Mouse (Mus musculus) Muller cell, postnatal 12 days (primary cell): ENCODE results near the gene Vmn1r200.
"Not testable (repeated sequence)": the region's sequence is repeated elsewhere in the genome, so short reads cannot be mapped to it uniquely, and the experiment has no call there.

ENCODE experiments used
- DNase-seq: peaks from one replicate; pipeline ENCODE4 v3.0.0-alpha.2; 2015; ENCODE audit errors: inconsistent ontology term

Vmn1r200 gene

GRCm38 (mm10) chr13:22390073-22390472, at the start of gene Vmn1r200:
Gene Vmn1r200, plus strand, starts transcription at chr13:22390373.
- DNase-seq = no peak

- no peak for DNase-seq
Observed at GRCm38 (mm10) chr13:22350064-22350463, 40.1 kb upstream of the Vmn1r200 start, which contains the start of gene Vmn1r198. Gene Vmn1r198, plus strand, starts transcription at chr13:22350364.

- no peak for DNase-seq
Observed at GRCm38 (mm10) chr13:22350813-22351212, 39.4 kb upstream of the Vmn1r200 start.

GRCm38 (mm10) chr13:22379518-22379917, 10.7 kb upstream of the Vmn1r200 start, which contains the start of gene Vmn1r199:
Gene Vmn1r199, plus strand, starts transcription at chr13:22379818.
- DNase-seq = no peak

GRCm38 (mm10) chr13:22381128-22381527, 9.0 kb upstream of the Vmn1r200 start:
- not testable (repeated sequence) for DNase-seq

- DNase-seq = no peak
Observed at GRCm38 (mm10) chr13:22383401-22383800, 6.8 kb upstream of the Vmn1r200 start.

GRCm38 (mm10) chr13:22387050-22387449, 3.1 kb upstream of the Vmn1r200 start:
- no peak for DNase-seq

- DNase-seq = no peak
Observed at GRCm38 (mm10) chr13:22402978-22403377, 12.8 kb downstream of the Vmn1r200 start.
